Mouse (Mus musculus) heart, embryonic 10.5 days (tissue): ENCODE data around the gene Lactb. TPM values are rescaled to one million over a fixed set of nuclear protein-coding genes. Genes with fewer than 3 reads are reported as not detected.

Experiments
- DNase-seq: peaks from one replicate; pipeline ENCODE4 v3.0.0-alpha.2; 2017; ENCODE audit warnings: low spot score
- H3K27ac ChIP-seq: fragments of 300-500 bp; sonication (generic); 2 replicates; pipeline ENCODE4 v1.5.1; 2016; ENCODE audit warnings: mild to moderate bottlenecking
- H3K27me3 ChIP-seq: fragments of 300-500 bp; sonication (generic); 2 replicates; pipeline ENCODE4 v1.6.1; 2016; ENCODE audit warnings: mild to moderate bottlenecking; ENCODE audit not compliant: poor library complexity, insufficient read depth, severe bottlenecking
- H3K36me3 ChIP-seq: fragments of 300-500 bp; sonication (generic); 2 replicates; pipeline ENCODE4 v1.6.1; 2016; ENCODE audit warnings: mild to moderate bottlenecking, moderate library complexity
- H3K4me1 ChIP-seq: fragments of 300-500 bp; sonication (generic); 2 replicates; pipeline ENCODE4 v1.6.1; 2016; ENCODE audit warnings: mild to moderate bottlenecking
- H3K4me3 ChIP-seq: fragments of 300-500 bp; sonication (generic); 2 replicates; pipeline ENCODE4 v1.5.1; 2016; ENCODE audit warnings: mild to moderate bottlenecking, moderate library complexity
- H3K9me3 ChIP-seq: fragments of 300-500 bp; sonication (generic); 2 replicates; pipeline ENCODE4 v1.6.1; 2016; ENCODE audit warnings: mild to moderate bottlenecking, moderate library complexity
- WGBS: fragments of 180-500 bp; shearing (Covaris S2); methylation state at CpG from one replicate; pipeline ENCODE4 v1.1.7; 2016; 5-methylcytosine and 5-hydroxymethylcytosine counted together
- polyA plus RNA-seq: library from polyadenylated mRNA; unstranded; fragments of >200 nt; fragmentation: Nextera tagmentation; extraction: Ambion mirVana; gene quantifications from 2 replicates; pipeline ENCODE4 v1.2.1, GENCODE M21; 2016

Gene Lactb
- polyA plus RNA-seq, 1 experiment from 2014 or later: 11.4 TPM

- H3K27ac ChIP-seq: peak overlapping the region; percentile 91
- peak overlapping the region; percentile 88 for H3K4me3 ChIP-seq
- H3K36me3 ChIP-seq: peaks cover 7% of the 10 kb centered on the region
- WGBS: under 1% methylated on average over 41 of the region's 41 CpGs
- H3K4me1 ChIP-seq: peaks cover 5% of the 10 kb centered on the region
- no peaks in the 10 kb centered on the region for H3K9me3 ChIP-seq
- H3K27me3 ChIP-seq: no peaks in the 10 kb centered on the region
- DNase-seq: peak; percentile 96
Observed at GRCm38 (mm10) chr9:66974721-66975225, 511 bp downstream of the Lactb start.

- Histone ChIP-seq H3K27ac (no peak overlapping the region), H3K9me3 (no peaks in the 10 kb centered on the region), H3K4me1 (peaks cover 5% of the 10 kb centered on the region), H3K27me3 (no peaks in the 10 kb centered on the region), H3K36me3 (peaks cover 16% of the 10 kb centered on the region), H3K4me3 (no peak overlapping the region)
- DNase-seq: peak; percentile 33
- WGBS: 82% methylated on average over 8 of the region's 8 CpGs
Observed at GRCm38 (mm10) chr9:66971116-66971515, 4.2 kb downstream of the Lactb start.

GRCm38 (mm10) chr9:66967492-66967891 lies 7.8 kb downstream of the Lactb start:
- 87% methylated on average over 8 of the region's 8 CpGs for WGBS
- Histone ChIP-seq H3K9me3 (no peaks in the 10 kb centered on the region), H3K36me3 (peaks cover 18% of the 10 kb centered on the region), H3K27me3 (no peaks in the 10 kb centered on the region), H3K27ac (no peak overlapping the region), H3K4me3 (no peak overlapping the region), H3K4me1 (no peaks in the 10 kb centered on the region)
- DNase-seq: no peak

GRCm38 (mm10) chr9:66961478-66961877 lies 13.8 kb downstream of the Lactb start:
- no peaks in the 10 kb centered on the region for H3K27me3 ChIP-seq
- H3K4me1 ChIP-seq: no peaks in the 10 kb centered on the region
- WGBS: 75% methylated on average over 3 of the region's 3 CpGs
- no peak overlapping the region for H3K27ac ChIP-seq
- no peak overlapping the region for H3K4me3 ChIP-seq
- no peaks in the 10 kb centered on the region for H3K9me3 ChIP-seq
- DNase-seq: no peak
- 0 out of 2 replicates have a peak, but pooled peaks cover 4% of the 10 kb centered on the region for H3K36me3 ChIP-seq

GRCm38 (mm10) chr9:66957451-66957850 lies 17.8 kb downstream of the Lactb start:
- DNase-seq: no peak
- H3K36me3 ChIP-seq: no peaks in the 10 kb centered on the region
- no peak overlapping the region for H3K27ac ChIP-seq
- H3K4me1 ChIP-seq: no peaks in the 10 kb centered on the region
- H3K27me3 ChIP-seq: no peaks in the 10 kb centered on the region
- no peak overlapping the region for H3K4me3 ChIP-seq
- WGBS: 86% methylated on average over 3 of the region's 3 CpGs
- no peaks in the 10 kb centered on the region for H3K9me3 ChIP-seq

GRCm38 (mm10) chr9:66952886-66953285 lies 22.4 kb downstream of the Lactb start:
- Histone ChIP-seq H3K9me3 (no peaks in the 10 kb centered on the region), H3K27me3 (no peaks in the 10 kb centered on the region), H3K27ac (no peak overlapping the region), H3K36me3 (peaks cover 12% of the 10 kb centered on the region), H3K4me1 (no peaks in the 10 kb centered on the region), H3K4me3 (no peak overlapping the region)
- WGBS: 81% methylated on average over 2 of the region's 2 CpGs
- no peak for DNase-seq

- Histone ChIP-seq H3K27me3 (no peaks in the 10 kb centered on the region), H3K36me3 (peaks cover 15% of the 10 kb centered on the region), H3K27ac (no peak overlapping the region), H3K4me3 (no peak overlapping the region), H3K4me1 (no peaks in the 10 kb centered on the region), H3K9me3 (no peaks in the 10 kb centered on the region)
- DNase-seq: no peak
- WGBS: 72% methylated on average over 8 of the region's 8 CpGs
Observed at GRCm38 (mm10) chr9:66952321-66952720, 23.0 kb downstream of the Lactb start.

DNA sequence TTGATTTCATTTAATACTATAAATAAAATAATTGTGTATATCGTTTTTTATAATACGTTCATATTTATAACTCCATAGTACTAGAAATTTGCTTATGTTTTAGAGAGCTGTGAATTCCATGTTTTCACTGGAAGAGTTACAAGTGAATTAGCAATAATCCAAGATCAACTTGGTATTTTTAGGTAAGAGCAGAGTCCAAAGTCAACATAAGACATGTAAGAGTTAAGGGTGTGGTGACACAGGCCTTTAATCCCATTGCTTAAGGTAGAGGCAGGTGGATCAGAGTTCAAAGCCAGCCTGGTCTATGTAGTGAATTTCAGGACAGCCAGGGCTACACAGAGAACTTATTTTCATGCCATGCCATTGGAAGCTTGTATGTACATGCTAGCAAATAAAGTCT lies 26.7 kb downstream of the Lactb start:
- H3K36me3 ChIP-seq: peaks cover 15% of the 10 kb centered on the region
- 0 out of 2 replicates have a peak, but pooled peaks cover 6% of the 10 kb centered on the region for H3K4me1 ChIP-seq
- no peak overlapping the region for H3K4me3 ChIP-seq
- no peak overlapping the region for H3K27ac ChIP-seq
- no peak for DNase-seq
- no peaks in the 10 kb centered on the region for H3K9me3 ChIP-seq
- 92% methylated on average over 2 of the region's 2 CpGs for WGBS
- no peaks in the 10 kb centered on the region for H3K27me3 ChIP-seq

DNA sequence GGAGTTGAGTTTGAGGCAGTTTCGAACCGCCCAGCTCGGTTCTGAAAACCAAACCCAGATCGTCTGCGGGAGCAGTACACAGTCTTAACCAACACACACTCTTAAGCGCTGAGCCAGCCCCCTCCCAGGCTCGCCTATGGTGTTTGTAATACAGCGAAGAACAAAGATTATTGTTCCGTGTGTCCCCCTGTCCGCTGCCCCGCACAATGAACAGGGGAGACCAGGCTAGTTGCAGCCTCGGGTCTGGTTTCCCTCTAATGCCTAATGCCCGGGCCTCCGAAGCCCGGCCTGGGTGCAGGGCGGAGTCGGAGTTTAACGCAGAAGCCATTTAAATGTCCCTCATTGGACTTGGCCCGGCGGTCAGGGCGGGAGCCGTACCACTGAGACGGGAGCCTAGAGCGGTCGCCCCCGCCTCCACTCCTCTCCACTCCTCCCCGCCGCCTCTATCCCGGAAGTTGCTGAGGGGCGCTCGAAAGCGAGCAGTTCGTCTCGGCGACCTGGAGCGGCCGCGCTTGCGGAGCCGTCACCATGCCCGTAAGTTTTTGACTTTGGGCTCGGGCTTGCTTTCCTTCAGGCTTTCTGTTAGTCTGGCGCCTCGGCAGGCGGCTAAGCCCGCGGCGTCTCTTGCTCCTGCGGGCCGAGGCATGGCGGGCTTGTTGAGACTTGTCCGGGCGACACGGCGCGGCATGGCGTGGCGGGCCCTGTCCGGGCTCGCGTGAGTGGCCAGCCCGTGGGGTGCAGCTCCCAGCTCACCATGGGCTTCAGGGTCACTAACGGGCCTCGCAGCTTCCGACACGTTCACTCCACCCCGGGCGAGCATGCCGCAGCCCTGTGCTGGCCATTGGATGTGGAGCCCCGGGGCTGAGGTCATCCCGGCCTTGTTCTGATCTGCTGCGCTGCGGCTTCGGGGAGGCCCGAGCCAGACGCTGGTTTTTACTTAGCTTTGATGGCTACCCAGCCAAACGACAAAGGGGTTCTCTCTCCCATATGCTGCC lies 29.3 kb downstream of the Lactb start, which contains the start of gene Rps27l:
Gene Rps27l, plus strand, starts transcription at position 440 of the 995 bp plus-strand sequence.
- Histone ChIP-seq H3K27ac (peak within 1 kb of the TSS; percentile 95), H3K4me1 (0 out of 2 replicates have a peak, but pooled peaks cover 6% of the 10 kb centered on the region), H3K27me3 (no peaks in the 10 kb centered on the region), H3K4me3 (peak within 1 kb of the TSS; percentile 92), H3K36me3 (peaks cover 15% of the 10 kb centered on the region), H3K9me3 (no peaks in the 10 kb centered on the region)
- DNase-seq: peak; percentile 97
- under 1% methylated on average over 77 of the region's 77 CpGs for WGBS

GRCm38 (mm10) chr9:66945161-66945560 lies 30.1 kb downstream of the Lactb start:
- DNase-seq: no peak
- no peaks in the 10 kb centered on the region for H3K9me3 ChIP-seq
- H3K27me3 ChIP-seq: no peaks in the 10 kb centered on the region
- WGBS: 22% methylated on average over 4 of the region's 4 CpGs
- H3K4me1 ChIP-seq: 0 out of 2 replicates have a peak, but pooled peaks cover 6% of the 10 kb centered on the region
- H3K27ac ChIP-seq: peak overlapping the region; percentile 95
- peaks cover 15% of the 10 kb centered on the region for H3K36me3 ChIP-seq
- peak overlapping the region; percentile 92 for H3K4me3 ChIP-seq

DNA sequence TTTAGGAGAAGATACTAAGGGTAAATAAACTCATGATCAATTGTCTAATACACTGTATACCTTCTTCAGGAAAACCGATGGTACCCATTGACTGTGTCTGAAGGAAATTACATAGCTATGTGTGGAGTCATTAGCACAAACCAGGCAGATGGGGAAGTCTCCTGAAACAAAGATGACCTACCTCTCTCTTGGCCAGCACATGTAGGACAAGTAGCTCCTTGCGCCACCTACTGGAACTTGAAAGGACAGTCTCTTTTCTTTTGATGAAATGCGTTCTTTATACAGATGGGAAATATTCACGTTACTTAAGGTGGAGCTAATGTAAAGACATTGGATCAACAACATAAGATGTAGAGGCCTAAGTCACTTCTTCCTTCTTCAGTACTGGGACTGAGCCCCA lies 36.4 kb downstream of the Lactb start:
- DNase-seq: no peak
- 6% methylated on average over 4 of the region's 4 CpGs for WGBS

DNA sequence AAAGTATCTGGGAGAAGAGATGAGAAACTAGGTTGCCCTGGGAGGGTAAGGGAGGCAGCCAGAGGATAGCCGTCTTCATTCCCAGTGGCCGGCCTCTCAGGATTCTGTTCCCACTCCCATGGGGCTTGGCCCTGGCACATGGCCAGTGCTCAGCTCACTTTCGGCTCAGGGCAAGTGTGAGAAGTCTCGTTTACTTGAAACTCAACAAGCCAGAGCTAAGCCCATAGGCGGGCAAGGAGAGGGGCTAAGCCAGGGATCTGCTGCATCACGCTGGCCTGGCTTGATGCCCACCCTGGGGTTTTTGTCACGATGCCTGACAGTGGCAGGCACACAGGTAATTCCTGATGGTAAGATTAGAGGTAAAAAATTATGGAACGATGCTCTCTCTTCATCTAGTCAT lies 37.8 kb downstream of the Lactb start:
- no peak overlapping the region for H3K4me3 ChIP-seq
- no peaks in the 10 kb centered on the region for H3K9me3 ChIP-seq
- H3K27ac ChIP-seq: no peak overlapping the region
- no peaks in the 10 kb centered on the region for H3K36me3 ChIP-seq
- DNase-seq: no peak
- 76% methylated on average over 8 of the region's 8 CpGs for WGBS
- H3K4me1 ChIP-seq: no peaks in the 10 kb centered on the region
- no peaks in the 10 kb centered on the region for H3K27me3 ChIP-seq

More for the DNA sequence above, 36.4 kb downstream of the Lactb start:
- H3K27ac ChIP-seq: no peak overlapping the region
- no peak overlapping the region for H3K4me3 ChIP-seq
- H3K36me3 ChIP-seq: no peaks in the 10 kb centered on the region
- no peaks in the 10 kb centered on the region for H3K27me3 ChIP-seq
- H3K4me1 ChIP-seq: no peaks in the 10 kb centered on the region
- H3K9me3 ChIP-seq: no peaks in the 10 kb centered on the region
